Mouse (Mus musculus) cortical plate, adult 2 months (tissue): ENCODE measurements around the gene Cdc42ep1.

Experiments
- CTCF ChIP-seq: fragments of 200-500 bp; IDR thresholded peaks from 2 replicates; pipeline ENCODE4 v1.5.1; 2011; ENCODE audit warnings: mild to moderate bottlenecking, control low read depth, low read length; ENCODE audit not compliant: insufficient read depth; ENCODE audit errors: extremely low read depth
- POLR2A ChIP-seq: fragments of 200-500 bp; IDR thresholded peaks from 2 replicates; pipeline ENCODE4 v1.6.1; 2011; ENCODE audit warnings: mild to moderate bottlenecking, low read length, control low read depth; ENCODE audit not compliant: insufficient read depth; ENCODE audit errors: extremely low read depth

DNA sequence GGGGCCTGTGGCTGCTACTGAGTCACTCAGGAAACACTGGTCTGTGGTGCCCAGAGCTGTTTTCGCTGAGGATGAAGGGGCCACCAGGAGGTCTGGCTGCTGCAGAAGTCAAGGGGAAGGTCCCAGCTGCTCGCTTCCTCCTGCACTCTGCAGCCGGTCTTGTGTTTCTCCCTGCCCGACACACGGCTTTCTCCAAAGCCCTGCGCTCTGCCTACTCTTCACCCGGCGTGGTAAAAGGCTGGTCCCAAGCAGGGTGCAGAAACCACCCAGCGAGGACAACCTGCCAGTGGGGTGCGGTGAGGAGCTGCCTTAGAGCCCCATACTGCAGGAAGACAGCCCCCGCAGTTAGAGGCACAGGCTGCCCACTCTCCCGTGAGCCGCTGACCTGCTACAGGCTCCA lies 52.3 kb downstream of the Cdc42ep1 start:
- TF ChIP-seq POLR2A (no peak), CTCF (no peak)
